Mouse (Mus musculus): ENCODE results near the gene Aicda.
"Not testable (repeated sequence)": the region's sequence is repeated elsewhere in the genome, so short reads cannot be mapped to it uniquely, and the experiment has no call there.

The Aicda gene

GRCm38 (mm10) chr6:122553606-122554005 lies at the start of gene Aicda:
Gene Aicda (plus strand): TSS chr6:122553801.
- DNase-seq, result no peak

- DNase-seq, result no peak
Measured at GRCm38 (mm10) chr6:122505041-122505440, 48.6 kb upstream of the Aicda start.

GRCm38 (mm10) chr6:122505545-122505944 lies 48.1 kb upstream of the Aicda start, which contains the start of gene Mfap5:
Gene Mfap5 (plus strand): TSS chr6:122505845.
- DNase-seq, result no peak

GRCm38 (mm10) chr6:122508494-122508893 lies 45.1 kb upstream of the Aicda start:
- peak; percentile 28 to 36 for DNase-seq

GRCm38 (mm10) chr6:122512914-122513878 lies 40.4 kb upstream of the Aicda start:
- DNase-seq, result no peak

GRCm38 (mm10) chr6:122514312-122514711 lies 39.3 kb upstream of the Aicda start:
- DNase-seq, result no peak

GRCm38 (mm10) chr6:122515762-122516161 lies 37.8 kb upstream of the Aicda start:
- DNase-seq, result not testable (repeated sequence)

- DNase-seq, result no peak
Measured at GRCm38 (mm10) chr6:122517668-122518067, 35.9 kb upstream of the Aicda start.

GRCm38 (mm10) chr6:122519384-122519783 lies 34.2 kb upstream of the Aicda start:
- no peak for DNase-seq

- no peak for DNase-seq
Measured at GRCm38 (mm10) chr6:122522595-122522994, 31.0 kb upstream of the Aicda start.

GRCm38 (mm10) chr6:122523289-122523688 lies 30.3 kb upstream of the Aicda start:
- DNase-seq, result no peak

GRCm38 (mm10) chr6:122527596-122527995 lies 26.0 kb upstream of the Aicda start:
- DNase-seq, result no peak

- no peak for DNase-seq
Measured at GRCm38 (mm10) chr6:122528136-122528535, 25.5 kb upstream of the Aicda start.

- DNase-seq, result no peak
Measured at GRCm38 (mm10) chr6:122531466-122532174, 22.0 kb upstream of the Aicda start.

- DNase-seq, result peak; percentile 59 to 79
Measured at GRCm38 (mm10) chr6:122532883-122533302, 20.7 kb upstream of the Aicda start.

GRCm38 (mm10) chr6:122534032-122534431 lies 19.6 kb upstream of the Aicda start:
- no peak for DNase-seq

GRCm38 (mm10) chr6:122539564-122539963 lies 14.0 kb upstream of the Aicda start:
- DNase-seq, result no peak

- not testable (repeated sequence) for DNase-seq
Measured at GRCm38 (mm10) chr6:122542459-122542858, 11.1 kb upstream of the Aicda start.

GRCm38 (mm10) chr6:122543574-122543973 lies 10.0 kb upstream of the Aicda start:
- DNase-seq, result no peak

GRCm38 (mm10) chr6:122544672-122545071 lies 8.9 kb upstream of the Aicda start:
- DNase-seq, result no peak

- DNase-seq, result peak in 1 of 2 experiments; percentile 27
Measured at GRCm38 (mm10) chr6:122545289-122545882, 8.2 kb upstream of the Aicda start.

GRCm38 (mm10) chr6:122545948-122546347 lies 7.7 kb upstream of the Aicda start:
- DNase-seq, result no peak

GRCm38 (mm10) chr6:122554102-122554501 lies 501 bp downstream of the Aicda start:
- no peak for DNase-seq

Measured in lung, adult 18-20 months (tissue).